Mouse (Mus musculus) lung, adult 2 months (tissue): ENCODE results near the gene Ttyh3.

Experiments
- CTCF ChIP-seq: fragments of 200-500 bp; IDR thresholded peaks from 2 replicates; pipeline ENCODE4 v1.5.1; 2011; ENCODE audit warnings: mild to moderate bottlenecking, low read length, control low read depth; ENCODE audit not compliant: insufficient read depth
- POLR2A ChIP-seq: fragments of 200-500 bp; IDR thresholded peaks from 2 replicates; pipeline ENCODE4 v1.6.1; 2011; ENCODE audit warnings: low read depth, mild to moderate bottlenecking, control low read depth, low read length, borderline replicate concordance; ENCODE audit errors: extremely low read depth

DNA sequence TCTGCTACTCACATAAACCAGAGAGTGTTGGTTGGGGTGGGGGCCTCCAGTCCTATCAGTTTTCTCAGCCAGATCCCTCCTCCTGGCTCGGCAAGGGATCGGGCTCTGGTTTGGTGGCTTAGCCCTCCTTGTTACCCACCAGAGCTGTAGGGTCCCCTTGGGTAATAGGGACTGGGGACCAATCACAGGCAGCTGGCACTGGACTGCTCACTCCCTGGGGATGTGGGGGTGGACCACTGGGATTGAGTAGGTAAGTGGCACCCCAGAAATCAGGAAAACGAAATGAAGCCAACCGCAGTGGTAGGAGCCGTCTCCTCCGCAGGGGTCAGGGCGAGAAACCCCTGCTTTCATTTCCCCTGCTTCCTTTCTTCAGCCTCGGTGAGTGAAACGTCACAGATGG, 27.7 kb downstream of the Ttyh3 start:
- TF ChIP-seq CTCF (no peak), POLR2A (no peak)
